Mouse (Mus musculus) CH12.LX (cell line): ENCODE results near the gene Kif24. TPM values are rescaled to one million over a fixed set of nuclear protein-coding genes. Genes with fewer than 3 reads are reported as not detected.

Source experiments
- DNase-seq: peaks from one replicate; pipeline ENCODE4 v3.0.0-alpha.2; 2013; ENCODE audit errors: extremely low read depth
- H3K27ac ChIP-seq: 2 replicates; pipeline ENCODE4 v1.5.1; 2012; ENCODE audit warnings: low read depth, mild to moderate bottlenecking, control low read depth, moderate library complexity; ENCODE audit not compliant: insufficient read depth
- H3K27me3 ChIP-seq: replicated peaks from 2 replicates; pipeline ENCODE3; 2012; ENCODE audit warnings: inconsistent platforms
- H3K36me3 ChIP-seq, 2 experiments: replicated peaks in 1 of 2; 2 replicates each; pipeline versions ENCODE3 to v1.6.1; 2012; ENCODE audit warnings: inconsistent platforms in 1 of 2, low read length in 1 of 2, mild to moderate bottlenecking in 1 of 2, mixed read lengths in 1 of 2, moderate library complexity in 1 of 2; ENCODE audit not compliant: control insufficient read depth in 1 of 2, insufficient read depth in 1 of 2
- H3K4me1 ChIP-seq, 2 experiments: 2 replicates each; pipeline ENCODE4 v1.6.1; 2012; ENCODE audit warnings: inconsistent platforms in 1 of 2, moderate library complexity in 1 of 2; ENCODE audit not compliant: insufficient read depth in 2 of 2, control insufficient read depth in 1 of 2
- H3K4me2 ChIP-seq: 2 replicates; pipeline ENCODE4 v1.6.1; 2012; ENCODE audit warnings: low read depth, mild to moderate bottlenecking, control low read depth; ENCODE audit not compliant: poor library complexity, insufficient read depth, severe bottlenecking
- H3K4me3 ChIP-seq, 3 experiments: fragments of 150-350 bp in 1 of 3; sonication (generic) in 1 of 3; replicated peaks in 1 of 3; 2 replicates each; pipeline versions ENCODE3 to v1.5.1; 2011 to 2012; ENCODE audit warnings: low read depth in 2 of 3, low read length in 2 of 3, mild to moderate bottlenecking in 2 of 3, moderate library complexity in 2 of 3, control low read depth in 1 of 3, improper control_type of control experiment in 1 of 3, inconsistent platforms in 1 of 3, mixed read lengths in 1 of 3; ENCODE audit not compliant: poor library complexity in 1 of 3
- H3K79me2 ChIP-seq: replicated peaks from 2 replicates; pipeline ENCODE4 v1.6.1; 2012; ENCODE audit warnings: mild to moderate bottlenecking, moderate library complexity; ENCODE audit not compliant: control insufficient read depth, poor library complexity, insufficient read depth, severe bottlenecking; ENCODE audit errors: extremely low read depth
- H3K9ac ChIP-seq: 2 replicates; pipeline ENCODE4 v1.6.1; 2012; ENCODE audit warnings: low read depth, mild to moderate bottlenecking, control low read depth, moderate library complexity; ENCODE audit not compliant: insufficient read depth
- H3K9me3 ChIP-seq: replicated peaks from 2 replicates; pipeline ENCODE3; 2012; ENCODE audit warnings: low read length, inconsistent platforms, mixed read lengths
- CHD1 ChIP-seq: IDR thresholded peaks from 2 replicates; pipeline ENCODE4 v1.6.1; 2012; ENCODE audit warnings: low read depth, low read length, improper control_type of control experiment, inconsistent platforms
- CTCF ChIP-seq, 2 experiments: IDR thresholded peaks in 1 of 2; conservative IDR thresholded peaks in 1 of 2; 2 replicates each; pipeline ENCODE4 v1.5.1; 2011 to 2012; ENCODE audit warnings: low read depth in 2 of 2, low read length in 2 of 2, improper control_type of control experiment in 1 of 2, inconsistent platforms in 1 of 2, mild to moderate bottlenecking in 1 of 2, moderate library complexity in 1 of 2
- EP300 ChIP-seq: IDR thresholded peaks from 2 replicates; pipeline ENCODE4 v1.6.1; 2011; ENCODE audit warnings: low read length, improper control_type of control experiment
- ETS1 ChIP-seq: conservative IDR thresholded peaks from 2 replicates; pipeline ENCODE4 v1.6.1; 2012; ENCODE audit warnings: low read depth, mild to moderate bottlenecking, inconsistent platforms, low read length, improper control_type of control experiment, moderate library complexity
- HCFC1 ChIP-seq: IDR thresholded peaks from 2 replicates; pipeline ENCODE4 v1.6.1; 2012; ENCODE audit warnings: low read depth, mild to moderate bottlenecking, inconsistent platforms, low read length, improper control_type of control experiment
- IRF4 ChIP-seq: IDR thresholded peaks from 2 replicates; pipeline ENCODE4 v1.6.1; 2014; ENCODE audit warnings: low read depth, mild to moderate bottlenecking, inconsistent platforms, low read length, improper control_type of control experiment
- JUN ChIP-seq: IDR thresholded peaks from 2 replicates; pipeline ENCODE4 v1.6.1; 2011; ENCODE audit warnings: low read depth, mild to moderate bottlenecking, low read length, improper control_type of control experiment, moderate library complexity; ENCODE audit not compliant: insufficient read depth
- KAT2A ChIP-seq: IDR thresholded peaks from 2 replicates; pipeline ENCODE4 v1.6.1; 2012; ENCODE audit warnings: low read length, improper control_type of control experiment, inconsistent platforms; ENCODE audit not compliant: insufficient replicate concordance
- MAX ChIP-seq: IDR thresholded peaks from 2 replicates; pipeline ENCODE4 v1.6.1; 2011; ENCODE audit warnings: low read length, improper control_type of control experiment
- MAZ ChIP-seq: IDR thresholded peaks from 2 replicates; pipeline ENCODE4 v1.6.1; 2012; ENCODE audit warnings: low read depth, mild to moderate bottlenecking, inconsistent platforms, low read length, improper control_type of control experiment, moderate library complexity
- MXI1 ChIP-seq: IDR thresholded peaks from 2 replicates; pipeline ENCODE4 v1.6.1; 2011; ENCODE audit warnings: mild to moderate bottlenecking, low read depth, low read length, improper control_type of control experiment
- RAD21 ChIP-seq: IDR thresholded peaks from 2 replicates; pipeline ENCODE4 v1.6.1; 2011; ENCODE audit warnings: low read depth, mild to moderate bottlenecking, low read length, improper control_type of control experiment, moderate library complexity
- SIN3A ChIP-seq: IDR thresholded peaks from 2 replicates; pipeline ENCODE4 v1.6.1; 2012; ENCODE audit warnings: low read length, improper control_type of control experiment, inconsistent platforms
- SMC3 ChIP-seq: IDR thresholded peaks from 2 replicates; pipeline ENCODE4 v1.6.1; 2011; ENCODE audit warnings: low read depth, low read length, improper control_type of control experiment
- UBTF ChIP-seq: IDR thresholded peaks from 2 replicates; pipeline ENCODE4 v1.6.1; 2012; ENCODE audit warnings: low read depth, mild to moderate bottlenecking, inconsistent platforms, low read length, improper control_type of control experiment, moderate library complexity
- USF1 ChIP-seq: IDR thresholded peaks from 2 replicates; pipeline ENCODE4 v1.6.1; 2014; ENCODE audit warnings: low read depth, mild to moderate bottlenecking, inconsistent platforms, low read length, improper control_type of control experiment
- ZKSCAN1 ChIP-seq: IDR thresholded peaks from 2 replicates; pipeline ENCODE4 v1.6.1; 2012; ENCODE audit warnings: low read depth, inconsistent platforms, low read length, improper control_type of control experiment, borderline replicate concordance
- dilution Hi-C: fragments of 300-500 bp; cut with MboI; formaldehyde crosslinking; loops from 2 replicates; pipeline ENCODE4 v1.14.3; 2020; ENCODE audit warnings: low sequenced_read_pairs; ENCODE audit not compliant: extremely low pct_unique_long_range_greater_than_20kb, extremely low pct_ligation_motif_present
- in situ Hi-C: fragments of 300-500 bp; cut with MboI; formaldehyde crosslinking; loops from 3 replicates; pipeline ENCODE4 v1.14.3; 2019; ENCODE audit warnings: low sequenced_read_pairs, low pct_ligation_motif_present, low pct_unique_long_range_greater_than_20kb, mixed read lengths
- polyA plus RNA-seq: library from polyadenylated mRNA; unstranded; fragments of >175 nt; gene quantifications from 2 replicates; pipeline ENCODE4 v1.2.1, GENCODE M21; 2012; ENCODE audit warnings: low read depth; ENCODE audit not compliant: insufficient read length
- total RNA-seq, 2 experiments: library from RNA; depleted of rRNA; stranded (reverse); fragments of 300-350 nt in 1 of 2; fragments of >200 nt in 1 of 2; gene quantifications; 2 replicates each; pipeline ENCODE4 v1.2.3; 2012 to 2014

Kif24 gene
- total and polyA plus RNA-seq, 3 experiments: 6.4 to 8.6 (median 8.4) TPM

- no peak overlapping the region for H3K4me3 ChIP-seq
- dilution Hi-C loops: no loop called here
- TF ChIP-seq IRF4 (no peak), ETS1 (no peak), ZKSCAN1 (no peak), KAT2A (no peak), JUN (no peak), MAX (no peak), SMC3 (no peak), UBTF (no peak), MAZ (no peak), USF1 (no peak), MXI1 (no peak), EP300 (no peak), CHD1 (no peak)
Measured at GRCm38 (mm10) chr4:41469199-41469598, 4.5 kb upstream of the Kif24 start.

GRCm38 (mm10) chr4:41468396-41469080 lies 3.9 kb upstream of the Kif24 start:
- Histone ChIP-seq H3K79me2 (peaks cover 5% of the 10 kb centered on the region), H3K27me3 (no peaks in the 10 kb centered on the region), H3K36me3 (peaks cover 0 to 2% of the 10 kb centered on the region in 2 experiments), H3K4me1 (peaks cover 0 to 7% of the 10 kb centered on the region in 2 experiments; a peak in 2 of 4 replicates), H3K27ac (no peak overlapping the region), H3K9me3 (no peaks in the 10 kb centered on the region), H3K4me2 (no peak overlapping the region), H3K4me3 (no peak overlapping the region), H3K9ac (no peak overlapping the region)
- in situ Hi-C loops: no loop called here
- dilution Hi-C loops: no loop called here
- peak; percentile 21 for DNase-seq
- TF ChIP-seq RAD21 (peak; percentile 72), HCFC1 (no peak), SIN3A (no peak), CTCF (conservative IDR thresholded peaks at IDR 0.05 in 1 of 2, IDR thresholded peaks at IDR 0.05 in 1 of 2; ENCODE audit: low read depth in 2 of 2, low read length in 2 of 2) (peak; percentile 23 to 74; a peak in 2 of 4 replicates), SMC3 (peak; percentile 51)

More at GRCm38 (mm10) chr4:41469199-41469598, 4.5 kb upstream of the Kif24 start:
- Histone ChIP-seq H3K4me2 (no peak overlapping the region), H3K9me3 (no peaks in the 10 kb centered on the region), H3K79me2 (no peaks in the 10 kb centered on the region), H3K36me3 (peaks cover 0 to 2% of the 10 kb centered on the region in 2 experiments), H3K27ac (no peak overlapping the region), H3K27me3 (no peaks in the 10 kb centered on the region), H3K4me1 (peaks cover 0 to 7% of the 10 kb centered on the region in 2 experiments; a peak in 2 of 4 replicates), H3K9ac (no peak overlapping the region)
- DNase-seq: no peak
- in situ Hi-C loops: no loop called here
